Mouse (Mus musculus) yolk sac, embryonic 10.5 days (tissue): Measurements from ENCODE around the gene Hsdl1.

Experiments used
- DNase-seq: peaks from one replicate; pipeline ENCODE4 v3.0.0-alpha.2; 2017; ENCODE audit warnings: low spot score

The Hsdl1 gene

GRCm38 (mm10) chr8:119530937-119531336, 44.0 kb downstream of the Hsdl1 start:
- no peak for DNase-seq

DNA sequence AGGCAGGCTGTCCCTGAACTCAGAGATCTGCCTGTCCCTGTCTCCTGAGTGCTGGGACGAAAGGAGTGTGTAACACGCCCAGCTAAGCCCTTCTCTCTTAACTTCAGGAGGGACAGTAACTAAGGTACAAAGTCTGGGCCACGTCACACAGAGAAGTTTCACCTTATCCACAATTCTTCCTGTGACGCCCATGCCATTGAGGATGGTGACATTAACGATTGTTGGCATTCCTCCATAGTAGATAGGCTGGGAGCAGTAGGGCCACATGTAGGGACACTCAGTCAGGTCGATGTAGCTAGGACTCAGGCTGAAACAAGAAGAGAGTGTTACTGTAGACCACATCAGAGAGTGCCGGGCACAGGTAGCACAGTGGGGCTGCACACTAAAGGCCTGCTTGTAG, 46.2 kb downstream of the Hsdl1 start:
- no peak for DNase-seq

DNA sequence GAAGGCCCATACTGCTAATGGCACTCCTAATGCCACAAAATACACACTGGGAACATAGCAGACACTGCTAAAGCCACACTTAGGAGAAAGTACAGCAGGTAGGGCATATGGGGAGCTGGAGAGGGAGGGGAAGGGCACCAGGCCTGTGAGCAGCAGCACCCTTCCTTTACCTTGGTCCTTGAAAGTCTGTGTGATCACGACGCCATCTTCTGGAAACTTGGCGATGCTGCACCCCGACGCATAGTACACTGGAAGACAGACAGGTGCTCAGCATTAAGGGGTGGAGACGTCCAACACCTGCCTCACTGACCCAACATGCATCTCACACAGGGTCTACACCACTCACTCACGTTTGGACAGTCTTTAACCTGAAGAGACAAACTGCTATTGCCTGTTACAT, 54.9 kb downstream of the Hsdl1 start:
- no peak for DNase-seq

- DNase-seq = no peak
These were observed 58.3 kb downstream of the Hsdl1 start for GRCm38 (mm10) chr8:119516674-119517073.

DNA sequence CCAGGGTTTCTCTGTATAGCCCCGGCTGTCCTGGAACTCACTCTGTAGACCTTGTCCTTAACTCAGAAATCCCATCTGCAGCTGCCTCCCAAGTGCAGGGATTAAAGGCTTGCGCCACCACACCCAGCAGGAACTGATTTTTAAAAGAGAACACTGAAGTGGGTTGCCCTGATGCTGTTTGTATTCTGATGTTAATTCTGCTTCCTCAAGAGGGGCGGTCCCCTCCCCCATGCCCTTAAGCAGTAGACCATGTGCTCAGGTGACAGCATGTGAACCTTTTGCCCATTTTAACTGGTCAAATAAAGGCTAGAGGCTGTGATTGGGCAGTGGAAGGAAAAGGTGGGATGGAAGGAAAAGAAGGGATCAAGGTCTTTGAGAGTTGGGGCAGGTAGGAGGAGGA, 59.2 kb downstream of the Hsdl1 start:
- DNase-seq = no peak

- no peak for DNase-seq
These were observed 60.0 kb downstream of the Hsdl1 start for GRCm38 (mm10) chr8:119514940-119515339.

DNA sequence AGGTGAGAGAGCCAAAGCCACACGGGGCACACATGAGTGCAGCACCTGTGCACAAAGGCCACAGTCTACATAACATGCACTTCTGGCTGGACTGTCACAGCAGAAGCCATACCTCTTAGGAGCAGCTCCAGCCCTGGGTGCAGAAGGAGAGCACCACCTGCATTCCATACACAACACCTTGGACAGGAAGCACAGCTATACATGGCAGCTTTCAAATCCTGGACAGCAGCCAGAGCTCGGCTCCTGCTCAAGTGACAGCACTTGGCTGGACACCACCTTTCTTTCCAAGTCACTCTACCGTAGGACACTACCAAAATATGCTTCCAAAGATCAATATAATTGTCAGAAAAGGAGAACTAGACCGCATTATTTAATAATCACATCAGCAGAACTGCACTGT, 61.6 kb downstream of the Hsdl1 start:
- no peak for DNase-seq
